Mouse (Mus musculus): ENCODE measurements around the gene Pnpla7.

- 0 out of 2 replicates have a peak, but pooled peaks have one; percentile 8 for TF ChIP-seq CTCF (IDR thresholded peaks at IDR 0.05; ENCODE audit: low read depth, low read length)
- no peak for TF ChIP-seq POLR2A (IDR thresholded peaks at IDR 0.05; ENCODE audit: borderline replicate concordance, low read depth, low read length)
Observed at GRCm38 (mm10) chr2:25000544-25001235, 24.9 kb downstream of the Pnpla7 start.

Data from bone marrow macrophage, adult 2 months (primary cell).